Mouse (Mus musculus) granulocyte monocyte progenitor cell, adult 5-6 weeks (primary cell): Measurements from ENCODE around the gene Neurl1b. TPM values are rescaled to one million over a fixed set of nuclear protein-coding genes. Genes with fewer than 3 reads are reported as not detected.

Experiments
- ATAC-seq: replicated peaks from 2 replicates; pipeline ENCODE4 v1.8.0; 2016; ENCODE audit warnings: mild to moderate bottlenecking, moderate TSS enrichment, inconsistent platforms; ENCODE audit not compliant: poor library complexity, severe bottlenecking
- total RNA-seq, 2 experiments: library from RNA; stranded (forward) in 1 of 2; stranded (reverse) in 1 of 2; fragments of 200-712, 200-1000 nt in 1 of 2; fragments of >200 nt in 1 of 2; fragmentation: Nextera tagmentation in 1 of 2; gene quantifications; 2 replicates each; pipeline ENCODE4 v1.2.3; 2014 to 2017

Gene Neurl1b
- total RNA-seq, 2 experiments from 2014 or later = 1.4 to 3.6 TPM

DNA sequence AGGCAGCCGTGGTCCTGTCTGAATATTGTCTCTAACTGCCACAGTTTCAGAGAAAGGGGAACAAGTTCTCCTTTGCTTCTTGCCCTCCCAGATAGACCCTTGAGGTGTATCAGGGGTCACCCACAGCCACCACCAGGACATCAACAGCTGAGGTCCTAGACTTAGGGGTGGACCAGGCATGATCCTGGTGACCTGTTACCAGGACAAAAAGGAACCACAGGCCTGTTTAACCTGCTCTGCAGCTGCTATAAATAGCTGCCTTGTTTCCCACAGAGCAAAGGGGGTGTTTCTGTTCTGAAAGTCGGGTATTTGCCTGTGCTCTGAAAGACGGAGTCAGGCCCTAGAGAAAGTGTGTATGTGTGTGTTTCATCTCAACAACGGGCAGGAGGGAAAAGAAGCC is 29.2 kb downstream of the Neurl1b start:
- ATAC-seq = no peak

DNA sequence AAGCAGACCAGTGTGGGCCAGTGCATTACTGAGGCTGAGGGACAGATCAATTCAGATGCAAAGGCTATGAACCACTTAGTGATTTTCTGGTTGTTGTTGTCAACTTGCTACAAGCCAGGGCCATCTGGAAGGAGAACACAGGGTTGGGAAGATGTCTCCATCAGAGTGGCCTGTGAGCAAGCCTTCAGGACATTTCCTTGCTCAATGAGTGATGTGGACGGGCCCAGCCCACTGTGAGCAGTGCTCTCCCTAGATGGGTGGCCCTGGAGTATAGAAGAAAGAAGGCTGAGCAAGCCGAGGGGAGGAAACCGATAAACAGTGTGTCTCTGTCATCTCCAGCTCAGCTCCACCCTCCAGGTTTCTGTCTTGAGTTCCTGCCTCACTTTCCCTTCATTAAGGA is 34.8 kb downstream of the Neurl1b start:
- no peak for ATAC-seq

GRCm38 (mm10) chr17:26451651-26452295 is 37.1 kb downstream of the Neurl1b start:
- ATAC-seq = peak; percentile 72

GRCm38 (mm10) chr17:26452371-26452972 is 37.8 kb downstream of the Neurl1b start:
- ATAC-seq = no peak

DNA sequence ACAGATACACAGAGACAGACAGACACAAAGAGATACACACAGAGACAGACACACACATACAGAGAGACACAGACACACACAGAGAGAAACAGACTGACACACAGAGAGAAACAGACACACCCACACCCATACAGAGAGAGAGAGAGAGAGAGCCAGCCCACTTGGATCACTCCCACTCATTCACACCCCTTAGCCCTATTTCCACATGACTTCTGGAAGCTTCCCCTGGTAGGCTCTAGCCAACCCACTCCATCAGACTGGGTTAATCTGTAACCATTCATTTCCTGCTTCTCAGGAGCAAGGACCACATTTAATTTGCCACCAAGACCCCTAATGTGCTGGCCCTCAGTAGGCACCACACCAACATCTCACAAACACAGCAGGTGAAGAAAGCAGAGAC is 42.9 kb downstream of the Neurl1b start:
- ATAC-seq = no peak

DNA sequence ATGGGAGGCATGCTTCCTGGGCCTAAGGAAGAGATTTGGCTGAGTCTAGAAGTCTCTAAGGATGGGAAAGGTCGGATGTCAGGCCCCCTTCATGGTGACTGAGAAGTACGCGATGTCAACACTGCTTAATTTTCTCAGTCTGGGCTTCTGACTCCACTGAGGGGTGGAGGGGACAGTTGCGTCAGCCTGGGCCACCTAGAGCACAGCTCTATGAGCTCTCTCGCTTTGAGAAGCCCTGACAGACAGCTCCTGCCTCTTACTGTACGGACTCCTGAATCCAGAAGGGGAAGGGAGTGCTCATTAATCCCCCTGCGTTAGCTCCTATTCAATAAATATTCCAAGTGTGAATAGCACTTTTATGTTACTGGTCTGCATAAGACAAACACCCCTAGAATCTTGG is 43.4 kb downstream of the Neurl1b start:
- ATAC-seq = no peak

DNA sequence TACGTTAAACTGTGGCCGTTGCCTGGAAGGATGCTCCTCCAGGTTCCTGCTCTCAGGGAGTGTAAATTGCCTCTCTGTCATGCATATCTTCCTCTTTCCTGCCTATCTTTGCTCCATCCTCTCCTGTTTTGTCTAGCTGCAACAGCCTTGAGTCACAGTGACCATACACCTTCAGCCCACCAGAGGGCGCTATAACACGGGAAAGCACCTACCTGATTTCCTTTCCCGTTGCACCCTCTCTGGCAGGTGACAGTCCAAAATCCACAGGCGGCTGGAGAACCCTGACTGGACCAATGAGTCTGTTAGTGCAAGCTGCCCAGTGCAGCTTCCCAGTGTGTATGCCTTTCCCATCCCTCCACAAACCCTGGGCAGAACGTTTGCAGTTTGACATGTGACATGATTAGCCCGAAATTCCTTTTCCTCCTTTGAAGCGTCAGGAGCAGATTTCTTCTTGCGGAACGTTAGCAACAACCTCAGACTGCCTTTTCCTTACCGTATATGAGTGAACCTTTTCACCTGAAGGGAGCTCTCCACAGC is 48.1 kb downstream of the Neurl1b start:
- ATAC-seq = peak; percentile 57

GRCm38 (mm10) chr17:26463432-26463831 is 48.8 kb downstream of the Neurl1b start:
- no peak for ATAC-seq

- no peak for ATAC-seq
These were observed 49.4 kb downstream of the Neurl1b start for GRCm38 (mm10) chr17:26463984-26464383.

- no peak for ATAC-seq
These were observed 49.9 kb downstream of the Neurl1b start for GRCm38 (mm10) chr17:26464481-26464880.

GRCm38 (mm10) chr17:26464972-26465371 is 50.3 kb downstream of the Neurl1b start:
- ATAC-seq = no peak

DNA sequence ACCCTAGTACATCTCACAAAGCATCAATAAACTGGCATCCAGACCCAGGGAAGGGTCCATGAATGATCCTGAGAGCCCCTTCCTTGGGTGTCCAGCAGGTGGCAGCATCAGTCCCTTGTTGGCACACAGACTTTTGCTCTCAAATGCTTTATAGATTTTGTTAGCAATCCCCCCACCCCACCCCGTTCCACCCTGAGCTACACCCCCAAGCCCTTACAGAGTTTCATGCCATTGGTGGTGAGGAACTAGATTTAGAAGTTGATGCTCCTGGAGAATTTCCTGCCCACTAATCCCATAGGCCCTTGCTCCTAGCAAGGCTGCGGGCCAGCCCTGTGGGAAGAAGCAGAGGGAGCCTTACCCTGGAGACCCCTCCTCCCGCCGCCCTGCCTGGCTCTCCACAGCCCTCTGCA is 52.1 kb downstream of the Neurl1b start:
- ATAC-seq = peak; percentile 48

DNA sequence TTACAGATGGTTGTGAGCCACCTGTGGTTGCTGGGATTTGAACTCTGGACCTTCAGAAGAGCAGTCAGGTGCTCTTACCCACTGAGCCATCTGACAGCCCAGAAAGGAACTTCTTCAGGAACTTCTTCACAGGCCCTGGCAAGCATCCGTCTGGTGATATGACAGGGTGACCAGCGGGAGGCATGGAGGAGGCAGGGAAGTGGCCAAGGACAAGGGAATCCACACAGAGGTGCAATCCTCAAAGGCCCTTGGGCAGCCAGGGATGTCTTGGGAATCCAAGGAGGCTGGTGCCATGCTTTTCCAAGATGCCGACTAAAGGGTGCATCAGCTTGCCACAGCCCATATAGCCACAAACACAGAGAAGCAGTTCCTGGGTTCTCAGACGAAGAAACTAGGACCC is 53.0 kb downstream of the Neurl1b start:
- ATAC-seq = no peak

GRCm38 (mm10) chr17:26468102-26468894 is 53.7 kb downstream of the Neurl1b start:
- ATAC-seq = no peak

- ATAC-seq = no peak
These were observed 62.2 kb downstream of the Neurl1b start for GRCm38 (mm10) chr17:26476871-26477270.

DNA sequence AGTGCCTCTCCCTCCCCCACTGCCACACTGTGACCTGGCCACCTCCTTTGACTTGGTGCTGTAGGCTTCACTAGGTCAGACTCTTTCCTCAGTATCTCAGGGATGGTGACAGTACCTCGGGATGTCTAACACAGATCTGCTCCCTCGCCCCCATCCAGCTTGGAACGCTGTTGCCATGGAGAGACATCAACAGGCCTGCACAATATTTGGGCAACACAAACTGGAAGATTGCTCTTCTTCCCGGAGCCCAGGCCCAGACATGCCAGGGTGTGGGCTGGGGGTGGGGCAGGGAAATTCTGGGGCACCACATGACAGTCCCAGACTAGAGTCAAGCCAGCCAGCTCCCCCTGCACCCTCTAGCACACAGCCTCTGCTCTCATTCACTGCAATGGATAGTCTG is 64.0 kb downstream of the Neurl1b start:
- ATAC-seq = no peak

DNA sequence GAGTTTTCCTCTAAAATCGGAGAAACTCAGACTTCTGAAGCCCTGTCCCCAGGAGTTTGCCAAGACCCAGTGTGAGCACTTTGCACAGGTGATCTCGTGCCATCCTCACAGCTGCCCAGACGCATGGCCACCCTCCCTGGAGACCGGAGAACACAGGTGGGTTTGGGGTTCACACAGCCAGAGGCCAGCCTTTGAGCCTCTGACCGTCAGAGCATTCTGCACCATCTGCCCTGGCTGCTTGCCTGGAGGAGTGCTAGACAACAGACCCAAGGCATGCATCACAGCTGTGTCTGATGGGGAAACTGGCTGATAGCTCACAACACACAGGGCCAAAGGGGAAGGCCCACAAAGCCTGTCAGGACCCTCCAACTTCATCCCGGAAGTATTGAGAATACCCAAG is 65.0 kb downstream of the Neurl1b start:
- no peak for ATAC-seq

DNA sequence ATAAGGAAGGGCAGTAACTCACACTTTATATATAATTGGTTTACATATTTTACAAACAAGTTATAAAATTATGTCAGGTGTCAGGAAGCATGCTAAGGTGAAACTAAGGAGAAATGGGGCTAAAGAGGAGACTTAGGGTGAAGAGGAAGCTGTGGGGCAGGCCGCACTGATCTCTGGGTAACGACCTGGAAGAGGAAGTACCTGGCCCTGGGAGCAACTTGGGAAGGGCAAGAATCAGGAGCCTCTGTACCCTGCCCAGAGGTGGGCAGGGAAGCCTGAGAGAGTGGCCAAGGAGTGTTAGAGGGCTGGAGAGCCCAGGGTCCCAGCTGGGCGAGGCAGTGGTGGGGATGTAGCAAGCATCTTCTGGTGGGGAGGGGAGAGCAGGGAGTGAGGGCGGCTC is 66.3 kb downstream of the Neurl1b start:
- ATAC-seq = 0 out of 2 replicates have a peak, but pooled peaks have one; percentile 29

GRCm38 (mm10) chr17:26484626-26485421 is 70.2 kb downstream of the Neurl1b start:
- peak; percentile 57 for ATAC-seq

GRCm38 (mm10) chr17:26487266-26487665 is 72.6 kb downstream of the Neurl1b start:
- peak; percentile 45; the same call in 1 of the 2 replicates for ATAC-seq
